Mouse (Mus musculus) gastrocnemius, postnatal 25 days (tissue): ENCODE data around the gene Gm17521. TPM values are rescaled to one million over a fixed set of nuclear protein-coding genes. Genes with fewer than 3 reads are reported as not detected.
"Not testable (repeated sequence)": the region's sequence is repeated elsewhere in the genome, so short reads cannot be mapped to it uniquely, and the experiment has no call there.

Experiments
- DNase-seq: peaks from one replicate; pipeline ENCODE4 v3.0.0; 2022
- long read RNA-seq, 2 experiments: library from polyadenylated mRNA; stranded (forward); transcript quantifications; one replicate each; pipeline ENCODE4 v2.0.0; 2021
- total RNA-seq, 2 experiments: library from RNA; stranded (reverse); gene quantifications; 1 replicate in 1 of 2; 2 replicates in 1 of 2; pipeline ENCODE4 v1.2.3; 2021

Gene Gm17521
- not detected for total RNA-seq
- long read RNA-seq, experiment 1 = 0 reads
- long read RNA-seq, experiment 2 = 0 reads

DNA sequence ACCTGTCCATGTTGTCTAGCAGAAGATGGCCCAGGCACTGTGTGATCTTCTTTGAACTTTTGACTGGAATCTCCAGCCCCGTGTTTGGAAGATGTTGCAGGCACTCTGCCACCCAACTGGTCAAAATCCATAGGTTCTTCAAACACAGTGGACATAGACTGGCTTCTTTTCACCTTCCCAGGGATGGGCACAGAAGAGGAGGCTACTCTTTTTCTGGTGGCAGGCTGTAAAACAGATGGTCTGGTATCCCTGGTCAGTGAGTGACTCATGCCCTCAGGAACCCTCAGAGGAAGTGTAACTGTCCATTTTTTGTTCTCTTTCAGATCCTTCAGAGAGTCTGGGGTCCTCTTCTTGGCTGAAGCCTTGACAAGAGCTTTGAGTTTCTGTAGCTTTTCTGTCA is at the start of gene Gm17521:
TSS of gene Gm17521 (minus strand) at position 101 of the 400 bp plus-strand sequence.
- not testable (repeated sequence) for DNase-seq

DNA sequence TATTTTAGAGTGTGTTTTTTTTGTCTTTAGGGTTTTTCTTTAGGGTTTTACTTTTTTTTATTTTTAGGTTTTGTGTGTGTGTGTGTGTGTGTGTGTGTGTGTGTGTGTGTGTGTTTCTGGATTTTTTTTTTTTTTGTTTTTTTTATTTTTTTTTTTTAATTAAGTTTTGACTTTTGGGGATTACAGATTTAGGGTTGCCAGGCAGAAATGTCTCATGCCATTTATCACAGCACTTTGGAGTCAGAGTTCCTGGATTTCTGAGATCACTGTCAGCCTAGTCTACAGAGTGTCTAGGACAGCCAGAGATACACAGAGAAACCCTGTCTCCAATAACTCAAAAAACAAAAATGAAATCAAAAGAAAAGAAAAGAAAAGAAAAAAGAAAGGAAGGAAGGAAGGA is 14.5 kb upstream of the Gm17521 start:
- no peak for DNase-seq

DNA sequence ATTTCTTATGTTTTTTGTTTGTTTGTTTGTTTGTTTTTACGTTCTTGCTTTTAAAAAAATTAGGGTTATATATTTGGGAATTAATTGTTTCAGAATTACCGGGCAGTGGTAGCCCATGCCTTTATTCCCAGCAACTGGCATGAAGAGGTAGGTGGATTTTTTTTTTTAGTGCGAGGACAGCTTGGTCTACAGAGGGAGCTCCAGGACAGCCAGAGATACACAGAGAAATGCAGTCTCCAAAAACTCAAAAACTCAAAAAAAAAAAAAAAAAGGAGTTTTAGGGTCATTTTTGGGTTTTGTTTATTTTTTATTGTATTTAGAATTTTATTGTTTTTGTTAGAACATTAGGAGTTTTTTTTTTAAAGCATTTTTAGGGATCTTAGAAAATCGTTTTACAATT is 14.0 kb upstream of the Gm17521 start:
- no peak for DNase-seq

Other genes with a start within 250 kb of the Gm17521 start
- gene Cldn34c1, start 73.8 kb upstream of the Gm17521 start, total RNA-seq = 1 to 10 TPM; 1.3 to 1.7 TPM
- gene Srsx, start 192.8 kb upstream of the Gm17521 start, total RNA-seq = not detected
- gene Gm17577, start 217.2 kb upstream of the Gm17521 start, total RNA-seq = not detected